Mouse (Mus musculus) limb, embryonic 11.5 days (tissue): Measurements from ENCODE around the gene Magt1. TPM values are rescaled to one million over a fixed set of nuclear protein-coding genes. Genes with fewer than 3 reads are reported as not detected.
"Not testable (repeated sequence)": the region's sequence is repeated elsewhere in the genome, so short reads cannot be mapped to it uniquely, and the experiment has no call there.

Experiments
- ATAC-seq: fragments of 200-750 bp; cut with Nextera tagmentation; 2 replicates; pipeline ENCODE4 v1.8.0; 2017; ENCODE audit warnings: low read depth; ENCODE audit not compliant: insufficient number of reproducible peaks, low FRiP score, low TSS enrichment
- DNase-seq: peaks from one replicate; pipeline ENCODE4 v3.0.0-alpha.2; 2015; ENCODE audit warnings: low spot score
- H3K27ac ChIP-seq: fragments of 300-500 bp; sonication (generic); replicated peaks from 2 replicates; pipeline ENCODE4 v1.5.1; 2014; ENCODE audit warnings: low read depth, mild to moderate bottlenecking, low read length
- H3K27me3 ChIP-seq: fragments of 300-500 bp; sonication (generic); 2 replicates; pipeline ENCODE4 v1.6.1; 2014; ENCODE audit warnings: mild to moderate bottlenecking, low read length, mixed read lengths; ENCODE audit not compliant: control insufficient read depth, insufficient read depth
- H3K36me3 ChIP-seq: fragments of 300-500 bp; sonication (generic); 2 replicates; pipeline ENCODE4 v1.6.1; 2014; ENCODE audit warnings: mild to moderate bottlenecking, low read length, moderate library complexity, mixed read lengths; ENCODE audit not compliant: control insufficient read depth, insufficient read depth
- H3K4me1 ChIP-seq: fragments of 300-500 bp; sonication (generic); 2 replicates; pipeline ENCODE4 v1.6.1; 2014; ENCODE audit warnings: low read length, mixed read lengths; ENCODE audit not compliant: control insufficient read depth, insufficient read depth
- H3K4me2 ChIP-seq: fragments of 300-500 bp; sonication (generic); 2 replicates; pipeline ENCODE4 v1.6.1; 2014; ENCODE audit warnings: low read depth, mild to moderate bottlenecking, moderate library complexity; ENCODE audit not compliant: severe bottlenecking
- H3K4me3 ChIP-seq: fragments of 300-500 bp; sonication (generic); 2 replicates; pipeline ENCODE4 v1.5.1; 2014; ENCODE audit warnings: low read depth, low read length
- H3K9ac ChIP-seq: fragments of 300-500 bp; sonication (generic); 2 replicates; pipeline ENCODE4 v1.6.1; 2014; ENCODE audit warnings: mild to moderate bottlenecking, low read length
- H3K9me3 ChIP-seq: fragments of 300-500 bp; sonication (generic); 2 replicates; pipeline ENCODE4 v1.6.1; 2016; ENCODE audit warnings: low read length; ENCODE audit not compliant: control insufficient read depth
- WGBS: fragments of 180-500 bp; shearing (Covaris S2); extraction: QIAGEN DNeasy Blood & Tissue Kit; methylation state at CpG from one replicate; pipeline ENCODE4 v1.1.7; 2014; 5-methylcytosine and 5-hydroxymethylcytosine counted together
- polyA plus RNA-seq: library from polyadenylated mRNA; unstranded; fragments of >200 nt; fragmentation: Nextera tagmentation; extraction: Ambion mirVana; gene quantifications from 2 replicates; pipeline ENCODE4 v1.2.1, GENCODE M21; 2014

Magt1 gene
- polyA plus RNA-seq, 1 experiment from 2014 or later: 63.2 TPM

DNA sequence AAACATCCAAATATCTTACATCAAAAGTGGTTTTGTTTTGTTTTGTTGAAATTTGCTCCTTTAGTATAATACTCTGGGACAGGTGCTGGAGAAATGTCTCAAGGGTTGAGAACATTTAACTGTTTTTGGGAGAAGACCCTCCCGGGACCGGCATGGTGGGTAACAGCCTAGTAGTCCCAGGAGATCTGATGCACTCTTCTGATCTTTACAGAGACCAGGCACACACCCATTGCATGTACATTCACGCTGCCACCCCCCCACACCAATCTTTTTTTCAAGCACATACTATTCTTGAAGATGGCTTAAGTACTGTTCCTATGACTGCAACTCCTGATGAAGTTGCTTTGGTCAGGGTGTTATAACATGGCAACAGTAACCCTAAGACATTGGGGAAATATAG is 853 bp upstream of the Magt1 start:
- Histone ChIP-seq H3K9me3 (no peaks in the 10 kb centered on the region), H3K36me3 (no peaks in the 10 kb centered on the region), H3K4me3 (no peak overlapping the region), H3K9ac (no peak overlapping the region; the same call in 1 of the 2 replicates), H3K27me3 (no peaks in the 10 kb centered on the region), H3K4me1 (no peaks in the 10 kb centered on the region), H3K27ac (0 out of 2 replicates have a peak overlapping the region, but pooled peaks have one; percentile 25), H3K4me2 (peak overlapping the region; percentile 34)
- no peak for ATAC-seq
- 70% methylated on average over 3 of the region's 3 CpGs for WGBS
- no peak for DNase-seq

- Histone ChIP-seq H3K9me3 (no peaks in the 10 kb centered on the region), H3K27ac (no peak overlapping the region), H3K9ac (no peak overlapping the region; the same call in 1 of the 2 replicates), H3K4me3 (peak overlapping the region; percentile 54), H3K27me3 (no peaks in the 10 kb centered on the region), H3K4me2 (peak overlapping the region; percentile 38), H3K4me1 (no peaks in the 10 kb centered on the region), H3K36me3 (no peaks in the 10 kb centered on the region)
- DNase-seq (no peak), ATAC-seq (no peak)
- 8% methylated on average over 3 of the region's 3 CpGs for WGBS
These were observed 944 bp downstream of the Magt1 start for GRCm38 (mm10) chrX:106010762-106011161.

DNA sequence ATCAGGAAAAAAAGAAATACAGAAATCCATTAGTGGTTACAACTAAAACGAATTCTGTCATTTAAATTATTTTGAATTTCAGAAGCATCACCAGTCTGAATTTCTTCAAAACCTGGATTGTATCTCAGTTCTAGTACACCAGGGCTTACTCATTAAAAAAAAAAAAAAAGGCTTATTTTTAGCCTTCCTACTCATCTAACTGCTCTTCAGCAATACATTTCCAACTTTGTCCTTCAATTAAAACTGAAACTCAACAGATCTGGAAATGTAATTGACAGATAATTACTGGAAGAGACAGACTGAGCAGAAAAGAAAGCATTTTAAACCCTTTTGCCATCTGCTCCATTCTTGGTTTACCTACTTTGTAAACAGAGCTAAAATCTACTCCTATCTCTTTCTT is 10.1 kb downstream of the Magt1 start:
- ATAC-seq (no peak), DNase-seq (no peak)
- Histone ChIP-seq H3K4me1 (no peaks in the 10 kb centered on the region), H3K36me3 (peaks cover 2% of the 10 kb centered on the region; the same call in 1 of the 2 replicates), H3K4me3 (no peak overlapping the region), H3K27ac (no peak overlapping the region), H3K27me3 (no peaks in the 10 kb centered on the region), H3K4me2 (no peak overlapping the region), H3K9me3 (no peaks in the 10 kb centered on the region), H3K9ac (no peak overlapping the region)
- 84% methylated on average over 1 of the region's 1 CpGs for WGBS

DNA sequence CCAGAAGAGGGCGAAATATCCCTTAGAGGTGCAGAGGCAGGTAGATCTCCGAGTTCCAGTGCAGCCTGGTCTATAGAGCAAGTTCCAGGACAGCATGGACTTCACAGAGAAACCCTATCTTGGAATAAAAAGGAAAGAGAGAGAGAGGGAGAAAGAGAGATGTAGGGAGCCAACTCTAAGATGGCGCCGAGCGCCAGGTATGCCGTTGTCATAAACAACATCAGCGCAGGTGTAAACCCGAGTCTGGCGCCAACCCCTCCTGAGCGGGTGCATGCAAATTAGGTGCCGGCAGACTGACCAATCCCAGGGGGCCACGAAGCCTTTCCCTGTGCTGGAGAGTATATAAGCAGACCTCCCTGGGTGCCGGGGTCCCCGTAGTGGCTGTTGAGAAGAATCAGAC is 54.6 kb downstream of the Magt1 start:
- not testable (repeated sequence) for H3K4me3 ChIP-seq, H3K9ac ChIP-seq, H3K4me2 ChIP-seq, ATAC-seq, H3K4me1 ChIP-seq, H3K9me3 ChIP-seq, H3K36me3 ChIP-seq, DNase-seq, H3K27me3 ChIP-seq, H3K27ac ChIP-seq
- 81% methylated on average over 14 of the region's 14 CpGs for WGBS

DNA sequence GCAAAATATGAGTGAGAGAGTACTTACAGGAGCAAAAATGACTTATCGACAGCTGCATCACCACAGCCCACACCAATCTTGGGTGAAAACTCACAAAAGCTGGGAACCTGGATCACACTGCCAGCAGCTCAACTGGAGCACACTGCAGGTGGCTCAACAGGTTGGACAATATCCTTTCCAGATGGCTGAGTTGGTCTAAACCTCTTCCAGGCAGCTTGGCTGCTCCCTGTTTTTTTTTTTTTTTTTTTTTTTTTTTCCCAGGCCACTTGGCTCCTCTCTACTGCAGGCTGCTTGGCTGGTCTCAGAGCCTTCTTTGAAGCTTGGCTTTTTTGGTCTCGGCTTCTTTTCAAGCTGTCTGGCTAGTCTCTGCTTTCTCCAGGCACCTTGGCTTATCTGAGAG is 57.7 kb downstream of the Magt1 start:
- 83% methylated on average over 2 of the region's 2 CpGs for WGBS
- no peak overlapping the region for H3K4me2 ChIP-seq

DNA sequence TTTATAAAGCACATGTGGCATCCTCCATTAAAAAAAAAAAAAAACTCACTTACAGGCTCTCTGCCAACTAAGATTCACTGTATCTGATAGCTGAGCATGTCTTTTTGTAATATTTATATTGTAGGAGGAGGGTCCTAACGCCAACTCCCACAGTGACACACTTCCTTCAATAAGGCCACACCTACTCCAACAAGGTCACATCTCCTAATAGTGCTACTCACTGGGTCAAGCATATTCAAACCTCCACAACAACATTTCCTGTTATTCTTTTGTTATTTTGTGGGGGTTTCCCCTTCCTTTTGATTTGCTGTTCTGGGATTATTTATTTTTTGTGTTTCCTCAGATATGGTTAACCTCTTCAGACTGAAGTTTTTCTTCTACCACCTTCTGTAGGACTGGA is 65.3 kb downstream of the Magt1 start:
- no peak for DNase-seq
- Histone ChIP-seq H3K4me2 (no peak overlapping the region), H3K27me3 (no peaks in the 10 kb centered on the region), H3K27ac (no peak overlapping the region), H3K9me3 (no peaks in the 10 kb centered on the region), H3K4me1 (no peaks in the 10 kb centered on the region), H3K36me3 (no peaks in the 10 kb centered on the region), H3K4me3 (no peak overlapping the region), H3K9ac (no peak overlapping the region)
- 48% methylated on average over 1 of the region's 1 CpGs for WGBS
- no peak for ATAC-seq

More for the DNA sequence above, 57.7 kb downstream of the Magt1 start:
- H3K4me1 ChIP-seq: no peaks in the 10 kb centered on the region
- H3K27me3 ChIP-seq: no peaks in the 10 kb centered on the region
- H3K4me3 ChIP-seq: no peak overlapping the region
- no peak overlapping the region for H3K9ac ChIP-seq
- no peak overlapping the region for H3K27ac ChIP-seq
- ATAC-seq (no peak), DNase-seq (no peak)
- H3K36me3 ChIP-seq: no peaks in the 10 kb centered on the region
- no peaks in the 10 kb centered on the region for H3K9me3 ChIP-seq

DNA sequence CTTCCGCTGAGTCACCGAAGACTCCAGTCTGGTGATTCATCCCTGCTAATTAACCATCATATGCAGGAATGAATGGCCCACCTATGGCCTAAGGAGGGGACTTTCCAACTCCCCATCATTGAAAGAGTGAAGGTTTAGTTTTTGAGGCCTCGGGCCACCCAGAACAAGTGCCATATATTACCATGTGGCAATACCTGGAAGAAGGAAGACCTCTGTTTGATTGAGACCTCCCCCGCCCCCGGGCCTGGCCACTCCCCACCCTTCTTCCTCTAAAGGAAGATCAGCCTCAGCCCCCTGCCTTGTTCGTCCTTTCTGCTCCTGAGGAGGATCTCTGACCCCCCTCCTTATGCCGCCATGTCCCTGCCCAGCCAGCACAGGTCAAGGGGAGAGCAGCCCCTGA is 72.5 kb downstream of the Magt1 start:
- Histone ChIP-seq H3K9me3 (no peaks in the 10 kb centered on the region), H3K4me3 (no peak overlapping the region), H3K4me2 (no peak overlapping the region), H3K9ac (no peak overlapping the region), H3K36me3 (no peaks in the 10 kb centered on the region), H3K4me1 (no peaks in the 10 kb centered on the region), H3K27me3 (no peaks in the 10 kb centered on the region), H3K27ac (no peak overlapping the region)
- no peak for ATAC-seq
- 81% methylated on average over 7 of the region's 7 CpGs for WGBS
- no peak for DNase-seq

- H3K27ac ChIP-seq: no peak overlapping the region
- ATAC-seq (no peak), DNase-seq (no peak)
- no peaks in the 10 kb centered on the region for H3K36me3 ChIP-seq
- no peaks in the 10 kb centered on the region for H3K4me1 ChIP-seq
- no peaks in the 10 kb centered on the region for H3K27me3 ChIP-seq
- no peak overlapping the region for H3K9ac ChIP-seq
- H3K9me3 ChIP-seq: no peaks in the 10 kb centered on the region
- no peak overlapping the region for H3K4me3 ChIP-seq
- H3K4me2 ChIP-seq: no peak overlapping the region
- WGBS: 77% methylated on average over 2 of the region's 2 CpGs
These were observed 74.0 kb downstream of the Magt1 start for GRCm38 (mm10) chrX:105937736-105938135.

- H3K4me1 ChIP-seq: no peaks in the 10 kb centered on the region
- DNase-seq: no peak
- H3K9ac ChIP-seq: no peak overlapping the region
- no peak for ATAC-seq
- no peak overlapping the region for H3K4me3 ChIP-seq
- no peaks in the 10 kb centered on the region for H3K36me3 ChIP-seq
- H3K4me2 ChIP-seq: no peak overlapping the region
- no peaks in the 10 kb centered on the region for H3K27me3 ChIP-seq
- 65% methylated on average over 5 of the region's 5 CpGs for WGBS
- H3K27ac ChIP-seq: no peak overlapping the region
- no peaks in the 10 kb centered on the region for H3K9me3 ChIP-seq
These were observed 77.4 kb downstream of the Magt1 start for GRCm38 (mm10) chrX:105934341-105934740.
